Mouse (Mus musculus): ENCODE data around the gene Nr5a2.

The Nr5a2 gene

GRCm38 (mm10) chr1:136960428-136961012, at the start of gene Nr5a2:
Gene Nr5a2, minus strand, starts transcription at chr1:136960448.
- in situ Hi-C loops (cut with MboI; ENCODE audit: low sequenced_read_pairs) = no loop called here

- in situ Hi-C loops (cut with MboI; ENCODE audit: low sequenced_read_pairs) = no loop called here
Observed at GRCm38 (mm10) chr1:137008726-137009239, 48.5 kb upstream of the Nr5a2 start.

GRCm38 (mm10) chr1:137003816-137004215, 43.6 kb upstream of the Nr5a2 start:
- in situ Hi-C loops (cut with MboI; ENCODE audit: low sequenced_read_pairs) = no loop called here

- in situ Hi-C loops (cut with MboI; ENCODE audit: low sequenced_read_pairs) = no loop called here
Observed at GRCm38 (mm10) chr1:137003144-137003543, 42.9 kb upstream of the Nr5a2 start.

- in situ Hi-C loops (cut with MboI; ENCODE audit: low sequenced_read_pairs) = no loop called here
Observed at GRCm38 (mm10) chr1:136991762-136992352, 31.6 kb upstream of the Nr5a2 start.

- in situ Hi-C loops (cut with MboI; ENCODE audit: low sequenced_read_pairs) = no loop called here
Observed at GRCm38 (mm10) chr1:136980253-136980893, 20.1 kb upstream of the Nr5a2 start.

- in situ Hi-C loops (cut with MboI; ENCODE audit: low sequenced_read_pairs) = no loop called here
Observed at GRCm38 (mm10) chr1:136977867-136978266, 17.6 kb upstream of the Nr5a2 start.

- in situ Hi-C loops (cut with MboI; ENCODE audit: low sequenced_read_pairs) = no loop called here
Observed at GRCm38 (mm10) chr1:136974040-136974439, 13.8 kb upstream of the Nr5a2 start.

GRCm38 (mm10) chr1:136973016-136973415, 12.8 kb upstream of the Nr5a2 start:
- in situ Hi-C loops (cut with MboI; ENCODE audit: low sequenced_read_pairs) = no loop called here

GRCm38 (mm10) chr1:136970995-136971394, 10.7 kb upstream of the Nr5a2 start:
- in situ Hi-C loops (cut with MboI; ENCODE audit: low sequenced_read_pairs) = no loop called here

- in situ Hi-C loops (cut with MboI; ENCODE audit: low sequenced_read_pairs) = no loop called here
Observed at GRCm38 (mm10) chr1:136966728-136967386, 6.6 kb upstream of the Nr5a2 start.

GRCm38 (mm10) chr1:136959491-136959890, 757 bp downstream of the Nr5a2 start:
- in situ Hi-C loops (cut with MboI; ENCODE audit: low sequenced_read_pairs) = no loop called here

GRCm38 (mm10) chr1:136958666-136959065, 1.6 kb downstream of the Nr5a2 start:
- in situ Hi-C loops (cut with MboI; ENCODE audit: low sequenced_read_pairs) = no loop called here

- in situ Hi-C loops (cut with MboI; ENCODE audit: low sequenced_read_pairs) = no loop called here
Observed at GRCm38 (mm10) chr1:136958185-136958584, 2.1 kb downstream of the Nr5a2 start.

GRCm38 (mm10) chr1:136957696-136958095, 2.6 kb downstream of the Nr5a2 start:
- in situ Hi-C loops (cut with MboI; ENCODE audit: low sequenced_read_pairs) = no loop called here

GRCm38 (mm10) chr1:136954108-136954494, 6.1 kb downstream of the Nr5a2 start:
- in situ Hi-C loops (cut with MboI; ENCODE audit: low sequenced_read_pairs) = no loop called here

- in situ Hi-C loops (cut with MboI; ENCODE audit: low sequenced_read_pairs) = no loop called here
Observed at GRCm38 (mm10) chr1:136953444-136954107, 6.7 kb downstream of the Nr5a2 start.

GRCm38 (mm10) chr1:136952609-136953311, 7.5 kb downstream of the Nr5a2 start:
- in situ Hi-C loops (cut with MboI; ENCODE audit: low sequenced_read_pairs) = no loop called here

- in situ Hi-C loops (cut with MboI; ENCODE audit: low sequenced_read_pairs) = no loop called here
Observed at GRCm38 (mm10) chr1:136951946-136952531, 8.2 kb downstream of the Nr5a2 start.

- in situ Hi-C loops (cut with MboI; ENCODE audit: low sequenced_read_pairs) = no loop called here
Observed at GRCm38 (mm10) chr1:136951155-136951650, 9.0 kb downstream of the Nr5a2 start.
